25 mouse cellular contexts compared by ENCODE assay signal in the genomic region with DNA sequence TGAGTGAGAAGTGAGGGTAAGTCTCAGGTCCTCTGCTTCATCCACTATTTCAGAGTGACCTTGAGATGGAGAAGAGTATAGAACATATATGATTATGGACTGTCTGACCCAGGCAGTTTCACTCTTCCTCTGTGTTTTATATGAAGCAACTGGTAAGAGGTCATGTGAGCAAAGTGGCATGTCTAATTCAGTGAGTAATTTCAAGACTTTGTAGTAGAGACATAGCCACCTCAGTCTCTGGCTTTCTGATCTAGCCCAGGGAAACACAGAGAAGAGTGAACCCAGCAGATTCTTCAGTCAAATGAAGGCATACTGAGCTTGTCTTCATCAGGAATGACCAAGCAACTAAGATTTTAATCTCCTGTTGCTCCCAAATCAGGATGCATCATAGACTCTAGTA.
"Had no signal": no experiment of that assay in that cellular context is flagged by ENCODE, and none has a peak within 500 bp of the region (broad histone marks: within the 10 kb centered on the region; RNA-seq: fewer than 3 reads in every experiment).

No protein-coding gene starts in this region.

- H3K36me3 ChIP-seq: heart, embryonic 10.5 days; heart, embryonic 12.5 days; hindbrain, embryonic 10.5 days; hindbrain, embryonic 12.5 days; intestine, embryonic 15.5 days; limb, embryonic 13.5 days; limb, embryonic 15.5 days; liver, embryonic 12.5 days had no signal

- H3K4me1 ChIP-seq: hindbrain, embryonic 10.5 days; hindbrain, embryonic 12.5 days; intestine, embryonic 15.5 days; limb, embryonic 15.5 days; liver, embryonic 12.5 days had no signal

- DNase-seq: gastrocnemius, adult 2 months; gastrocnemius, postnatal 10 days; gastrocnemius, postnatal 25 days; heart, adult 18-20 months; heart, postnatal 10 days; heart, postnatal 36 days; kidney, adult 18-20 months; kidney, adult 8-10 months; kidney, postnatal 10 days; kidney, postnatal 25 days; kidney, postnatal 4 days had no signal

- H3K27me3 ChIP-seq: heart, embryonic 12.5 days; hindbrain, embryonic 12.5 days; intestine, embryonic 15.5 days; limb, embryonic 13.5 days; limb, embryonic 15.5 days; liver, embryonic 12.5 days had no signal

- H3K9me3 ChIP-seq: heart, embryonic 10.5 days; heart, embryonic 12.5 days; hindbrain, embryonic 10.5 days; hindbrain, embryonic 12.5 days; intestine, embryonic 15.5 days; limb, embryonic 13.5 days; limb, embryonic 15.5 days; liver, embryonic 12.5 days had no signal

- H3K4me3 ChIP-seq: gastrocnemius, adult 2 months; heart, embryonic 10.5 days; heart, embryonic 12.5 days; hindbrain, embryonic 10.5 days; hindbrain, embryonic 12.5 days; intestine, embryonic 15.5 days; layer of hippocampus, adult 2 months; left cerebral cortex, adult 2 months; limb, embryonic 13.5 days; limb, embryonic 15.5 days; liver, embryonic 12.5 days had no signal

- H3K27ac ChIP-seq: gastrocnemius, adult 2 months; heart, embryonic 10.5 days; hindbrain, embryonic 10.5 days; hindbrain, embryonic 12.5 days; hindbrain, embryonic 14.5 days; intestine, embryonic 15.5 days; layer of hippocampus, adult 2 months; left cerebral cortex, adult 2 months; limb, embryonic 13.5 days; limb, embryonic 15.5 days; liver, embryonic 12.5 days; liver, embryonic 14.5 days had no signal

- ATAC-seq: hindbrain, embryonic 16.5 days; intestine, embryonic 15.5 days; intestine, postnatal 0 days; liver, embryonic 12.5 days had no signal
